38 mouse cellular contexts compared by ENCODE assay signal in the genomic region with DNA sequence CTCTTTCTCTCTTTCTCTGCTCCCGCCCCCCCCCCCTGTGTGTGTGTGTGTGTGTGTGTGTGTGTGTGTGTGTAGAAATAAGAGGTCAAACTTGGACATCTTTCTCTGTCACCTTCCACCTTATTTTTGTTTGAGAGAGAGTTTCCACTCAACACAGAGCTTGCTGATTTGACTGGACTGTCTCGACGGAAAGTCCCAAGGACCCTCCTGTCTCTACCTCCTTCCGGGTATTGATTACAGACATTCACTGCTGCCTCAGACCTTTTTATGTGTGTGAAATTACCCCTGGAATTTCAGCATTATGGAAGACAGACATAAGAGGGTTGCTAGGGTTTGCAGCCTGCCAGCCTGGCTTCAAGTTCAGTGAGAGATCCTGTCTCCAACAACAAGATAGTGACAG. TPM values are rescaled to one million over a fixed set of nuclear protein-coding genes. Genes with fewer than 3 reads are reported as not detected.
DNase-seq lines count a peak whose midpoint lies in the region; ATAC-seq lines count a peak whose summit lies in the region.
"Had no signal": no experiment of that assay in that cellular context is flagged by ENCODE, and none has a peak within 500 bp of the region (broad histone marks: within the 10 kb centered on the region; RNA-seq: fewer than 3 reads in every experiment).

No protein-coding gene starts in this region.

- H3K27ac ChIP-seq in embryonic facial prominence, embryonic 11.5 days (replicated peaks; ENCODE audit: low read depth, low read length): peak overlapping the region; percentile 47; the same call in 1 of the 2 replicates
- H3K27ac ChIP-seq in embryonic facial prominence, embryonic 10.5 days (replicated peaks): no peak overlapping the region; the same call in 1 of the 2 replicates
- H3K27ac ChIP-seq in midbrain, embryonic 12.5 days (replicated peaks): 0 out of 2 replicates have a peak overlapping the region, but pooled peaks have one; percentile 4
- H3K27ac ChIP-seq in midbrain, embryonic 10.5 days (replicated peaks): no peak overlapping the region
- H3K27ac ChIP-seq in hindbrain, embryonic 15.5 days (replicated peaks): 0 out of 2 replicates have a peak overlapping the region, but pooled peaks have one; percentile 48
- H3K27ac ChIP-seq: heart, embryonic 15.5 days; limb, embryonic 12.5 days; liver, embryonic 15.5 days; stomach, embryonic 15.5 days had no signal

- no peak overlapping the region for H3K4me3 ChIP-seq in embryonic facial prominence, embryonic 11.5 days (ENCODE audit: low read depth, low read length)
- H3K4me3 ChIP-seq in embryonic facial prominence, embryonic 10.5 days: no peak overlapping the region
- H3K4me3 ChIP-seq in midbrain, embryonic 12.5 days: no peak overlapping the region
- no peak overlapping the region for H3K4me3 ChIP-seq in midbrain, embryonic 10.5 days
- no peak overlapping the region for H3K4me3 ChIP-seq in hindbrain, embryonic 15.5 days
- H3K4me3 ChIP-seq: erythroblast, embryonic 14.5 days; heart, embryonic 15.5 days; limb, embryonic 12.5 days; liver, embryonic 15.5 days; stomach, embryonic 15.5 days had no signal

- WGBS in embryonic facial prominence, embryonic 11.5 days: 77% methylated on average over 3 of the region's 4 CpGs
- 75% methylated on average over 4 of the region's 4 CpGs for WGBS in embryonic facial prominence, embryonic 10.5 days
- 88% methylated on average over 3 of the region's 4 CpGs for WGBS in midbrain, embryonic 12.5 days
- WGBS in midbrain, embryonic 10.5 days: 78% methylated on average over 4 of the region's 4 CpGs
- 72% methylated on average over 4 of the region's 4 CpGs for WGBS in hindbrain, embryonic 15.5 days

- no peak overlapping the region for H3K4me2 ChIP-seq in embryonic facial prominence, embryonic 11.5 days (ENCODE audit: low read depth, low read length)
- no peak overlapping the region for H3K4me2 ChIP-seq in midbrain, embryonic 12.5 days (replicated peaks)
- no peak overlapping the region for H3K4me2 ChIP-seq in hindbrain, embryonic 15.5 days
- H3K4me2 ChIP-seq: heart, embryonic 15.5 days; limb, embryonic 12.5 days; liver, embryonic 15.5 days; lung, embryonic 14.5 days; stomach, embryonic 15.5 days had no signal

- no peak for DNase-seq in embryonic facial prominence, embryonic 11.5 days (ENCODE audit: low spot score)
- no peak for DNase-seq in embryonic facial prominence, embryonic 10.5 days (ENCODE audit: low spot score)
- no peak for DNase-seq in midbrain, embryonic 10.5 days (ENCODE audit: low spot score)
- DNase-seq in retina, postnatal 1 day: no peak
- no peak for DNase-seq in adrenal gland, postnatal 14 days
- DNase-seq: adrenal gland, adult 8-10 months; cerebellum, adult 11 months; cerebellum, adult 9-11 months; gastrocnemius, postnatal 10 days; heart, postnatal 36 days; kidney, adult 11 months; kidney, postnatal 14 days; lung, embryonic 14.5 days; lung, postnatal 14 days; right cerebral cortex, postnatal 25 days; thymus, postnatal 14 days had no signal

- H3K36me3 ChIP-seq in embryonic facial prominence, embryonic 11.5 days (replicated peaks; ENCODE audit: control insufficient read depth, insufficient read depth, low read depth, low read length): no peaks in the 10 kb centered on the region
- no peaks in the 10 kb centered on the region for H3K36me3 ChIP-seq in embryonic facial prominence, embryonic 10.5 days (replicated peaks)
- no peaks in the 10 kb centered on the region for H3K36me3 ChIP-seq in midbrain, embryonic 12.5 days
- H3K36me3 ChIP-seq in midbrain, embryonic 10.5 days: no peaks in the 10 kb centered on the region
- H3K36me3 ChIP-seq in hindbrain, embryonic 15.5 days: no peaks in the 10 kb centered on the region
- H3K36me3 ChIP-seq: G1E; heart, embryonic 15.5 days; limb, embryonic 12.5 days; liver, embryonic 15.5 days; stomach, embryonic 15.5 days had no signal

- no peaks in the 10 kb centered on the region for H3K27me3 ChIP-seq in embryonic facial prominence, embryonic 11.5 days (ENCODE audit: control insufficient read depth, insufficient read depth, low read length)
- no peaks in the 10 kb centered on the region for H3K27me3 ChIP-seq in embryonic facial prominence, embryonic 10.5 days (replicated peaks; ENCODE audit: low read depth, poor library complexity, severe bottlenecking)
- no peaks in the 10 kb centered on the region for H3K27me3 ChIP-seq in midbrain, embryonic 12.5 days
- H3K27me3 ChIP-seq in midbrain, embryonic 10.5 days (ENCODE audit: low read depth, poor library complexity, severe bottlenecking): no peaks in the 10 kb centered on the region
- no peaks in the 10 kb centered on the region for H3K27me3 ChIP-seq in hindbrain, embryonic 15.5 days
- H3K27me3 ChIP-seq: heart, embryonic 15.5 days; liver, embryonic 15.5 days; stomach, embryonic 15.5 days had no signal

- H3K4me1 ChIP-seq in embryonic facial prominence, embryonic 11.5 days (ENCODE audit: control insufficient read depth, insufficient read depth, low read length): no peaks in the 10 kb centered on the region
- H3K4me1 ChIP-seq in embryonic facial prominence, embryonic 10.5 days: peaks cover 19% of the 10 kb centered on the region
- no peaks in the 10 kb centered on the region for H3K4me1 ChIP-seq in midbrain, embryonic 12.5 days
- H3K4me1 ChIP-seq in midbrain, embryonic 10.5 days: no peaks in the 10 kb centered on the region; the same call in 1 of the 2 replicates
- H3K4me1 ChIP-seq in hindbrain, embryonic 15.5 days (replicated peaks): peaks cover 6% of the 10 kb centered on the region; the same call in 1 of the 2 replicates
- H3K4me1 ChIP-seq: liver, embryonic 15.5 days had no signal

- no peak overlapping the region for H3K9ac ChIP-seq in embryonic facial prominence, embryonic 11.5 days (replicated peaks; ENCODE audit: low read length)
- no peak overlapping the region for H3K9ac ChIP-seq in midbrain, embryonic 12.5 days (replicated peaks)
- H3K9ac ChIP-seq in hindbrain, embryonic 15.5 days: no peak overlapping the region
- H3K9ac ChIP-seq: heart, embryonic 15.5 days; limb, embryonic 12.5 days; liver, embryonic 15.5 days; lung, embryonic 14.5 days; stomach, embryonic 15.5 days had no signal

- no peak for ATAC-seq in embryonic facial prominence, embryonic 11.5 days (replicated peaks; ENCODE audit: insufficient number of reproducible peaks, low FRiP score, low TSS enrichment, low read depth)
- ATAC-seq in midbrain, embryonic 12.5 days (ENCODE audit: low FRiP score, low read depth): no peak
- no peak for ATAC-seq in hindbrain, embryonic 15.5 days (ENCODE audit: low FRiP score, low read depth)
- ATAC-seq: inflammation-experienced regulatory T-cells, adult 6 months had no signal

- no peaks in the 10 kb centered on the region for H3K9me3 ChIP-seq in embryonic facial prominence, embryonic 11.5 days (replicated peaks; ENCODE audit: control insufficient read depth, low read length)
- H3K9me3 ChIP-seq in embryonic facial prominence, embryonic 10.5 days: no peaks in the 10 kb centered on the region
- no peaks in the 10 kb centered on the region for H3K9me3 ChIP-seq in midbrain, embryonic 12.5 days
- no peaks in the 10 kb centered on the region for H3K9me3 ChIP-seq in midbrain, embryonic 10.5 days (replicated peaks)
- no peaks in the 10 kb centered on the region for H3K9me3 ChIP-seq in hindbrain, embryonic 15.5 days
- H3K9me3 ChIP-seq: G1E; heart, embryonic 15.5 days; limb, embryonic 12.5 days; liver, embryonic 15.5 days; stomach, embryonic 15.5 days had no signal

RNA-seq across cellular contexts. Expression of a gene that starts 7.1 kb away (rescaled TPM):
- not detected in 2 replicates for polyA plus RNA-seq in embryonic facial prominence, embryonic 11.5 days (2014; fragmentation: Nextera tagmentation; extraction: Ambion mirVana)
- polyA plus RNA-seq in embryonic facial prominence, embryonic 10.5 days (2016; fragmentation: Nextera tagmentation; extraction: Ambion mirVana): not detected in 2 replicates
- not detected in 2 replicates for polyA plus RNA-seq in midbrain, embryonic 12.5 days (2016; fragmentation: Nextera tagmentation; extraction: Ambion mirVana)
- not detected in 2 replicates for polyA plus RNA-seq in midbrain, embryonic 10.5 days (2016; fragmentation: Nextera tagmentation; extraction: Ambion mirVana)
- not detected in 2 replicates for polyA plus RNA-seq in hindbrain, embryonic 15.5 days (2015; fragmentation: Nextera tagmentation; extraction: Ambion mirVana)
- not detected in 2 replicates for total RNA-seq in adrenal gland, postnatal 14 days (2021)
- total RNA-seq: adrenal gland, adult 8-10 months; G1E; gastrocnemius, postnatal 10 days; granulocyte monocyte progenitor cell, adult 5-6 weeks; heart, postnatal 36 days; layer of hippocampus, adult 18-20 months; layer of hippocampus, postnatal 10 days; left cerebral cortex, adult 18-20 months; left cerebral cortex, postnatal 14 days; liver, adult 2 months; monocyte, adult 5-6 weeks had no signal
- polyA plus RNA-seq: C2C12; embryonic facial prominence, embryonic 14.5 days; erythroblast, embryonic 14.5 days; forebrain, embryonic 11.5 days; G1E; heart, embryonic 15.5 days; inflammation-experienced regulatory T-cells, adult 6 months; kidney, embryonic 14.5 days; limb, embryonic 12.5 days; liver, adult 2 months; liver, embryonic 15.5 days; lung, embryonic 14.5 days; midbrain, embryonic 14.5 days; stomach, embryonic 15.5 days; urinary bladder, adult 2 months had no signal

RNA-seq across cellular contexts. Expression of a gene that starts 11.3 kb away (rescaled TPM):
- polyA plus RNA-seq in embryonic facial prominence, embryonic 11.5 days (2014; fragmentation: Nextera tagmentation; extraction: Ambion mirVana): 35.3 and 40.2 TPM in 2 replicates
- polyA plus RNA-seq in embryonic facial prominence, embryonic 10.5 days (2016; fragmentation: Nextera tagmentation; extraction: Ambion mirVana): 64.6 and 66.1 TPM in 2 replicates
- polyA plus RNA-seq in midbrain, embryonic 12.5 days (2016; fragmentation: Nextera tagmentation; extraction: Ambion mirVana): 68.4 and 69.7 TPM in 2 replicates
- polyA plus RNA-seq in midbrain, embryonic 10.5 days (2016; fragmentation: Nextera tagmentation; extraction: Ambion mirVana): 64.9 and 73.0 TPM in 2 replicates
- polyA plus RNA-seq in hindbrain, embryonic 15.5 days (2015; fragmentation: Nextera tagmentation; extraction: Ambion mirVana): 39.1 and 39.7 TPM in 2 replicates
- 31.1 and 38.5 TPM in 2 replicates for total RNA-seq in adrenal gland, postnatal 14 days (2021)
- polyA plus RNA-seq: erythroblast, embryonic 14.5 days; G1E had no signal

RNA-seq across cellular contexts. Expression of a gene that starts 16.6 kb away (rescaled TPM):
- 1.4 and 1.5 TPM in 2 replicates for polyA plus RNA-seq in embryonic facial prominence, embryonic 11.5 days (2014; fragmentation: Nextera tagmentation; extraction: Ambion mirVana)
- polyA plus RNA-seq in embryonic facial prominence, embryonic 10.5 days (2016; fragmentation: Nextera tagmentation; extraction: Ambion mirVana): 0.75 and 0.86 TPM in 2 replicates
- 4.7 and 4.8 TPM in 2 replicates for polyA plus RNA-seq in midbrain, embryonic 12.5 days (2016; fragmentation: Nextera tagmentation; extraction: Ambion mirVana)
- 1.0 and 1.8 TPM in 2 replicates for polyA plus RNA-seq in midbrain, embryonic 10.5 days (2016; fragmentation: Nextera tagmentation; extraction: Ambion mirVana)
- 2.6 and 2.9 TPM in 2 replicates for polyA plus RNA-seq in hindbrain, embryonic 15.5 days (2015; fragmentation: Nextera tagmentation; extraction: Ambion mirVana)
- 1.6 and 3.1 TPM in 2 replicates for total RNA-seq in adrenal gland, postnatal 14 days (2021)
- total RNA-seq: G1E; layer of hippocampus, postnatal 10 days; left cerebral cortex, postnatal 14 days; monocyte, adult 5-6 weeks had no signal
- polyA plus RNA-seq: C2C12; G1E; inflammation-experienced regulatory T-cells, adult 6 months had no signal

Comparison
In these comparisons a context has a peak if more than half of its experiments do, and no peak if none do; other contexts are left out.
1. H3K27ac ChIP-seq: peak in embryonic facial prominence, embryonic 11.5 days (single experiment), midbrain, embryonic 12.5 days (single experiment) and hindbrain, embryonic 15.5 days (single experiment); none in embryonic facial prominence, embryonic 10.5 days (single experiment) and midbrain, embryonic 10.5 days (single experiment).